Mouse (Mus musculus) cerebellum, postnatal 4 days (tissue): ENCODE measurements at regions not wholly inside any gene's neighbourhood (a gene's known extent, or its start where the extent isn't known, plus 50 kb on each side); places are given as distances from the start of the nearest gene placed in this dataset.
A peak's percentile ranks its signal among the peaks of the same experiment; 100 is the strongest.
"Not testable (repeated sequence)": the region's sequence is repeated elsewhere in the genome, so short reads cannot be mapped to it uniquely, and the experiment has no call there.

Experiments used
- DNase-seq, 2 experiments: peaks; one replicate each; pipeline ENCODE4 v3.0.0; 2022; ENCODE audit warnings: low spot score in 2 of 2, mixed read lengths in 1 of 2

DNA sequence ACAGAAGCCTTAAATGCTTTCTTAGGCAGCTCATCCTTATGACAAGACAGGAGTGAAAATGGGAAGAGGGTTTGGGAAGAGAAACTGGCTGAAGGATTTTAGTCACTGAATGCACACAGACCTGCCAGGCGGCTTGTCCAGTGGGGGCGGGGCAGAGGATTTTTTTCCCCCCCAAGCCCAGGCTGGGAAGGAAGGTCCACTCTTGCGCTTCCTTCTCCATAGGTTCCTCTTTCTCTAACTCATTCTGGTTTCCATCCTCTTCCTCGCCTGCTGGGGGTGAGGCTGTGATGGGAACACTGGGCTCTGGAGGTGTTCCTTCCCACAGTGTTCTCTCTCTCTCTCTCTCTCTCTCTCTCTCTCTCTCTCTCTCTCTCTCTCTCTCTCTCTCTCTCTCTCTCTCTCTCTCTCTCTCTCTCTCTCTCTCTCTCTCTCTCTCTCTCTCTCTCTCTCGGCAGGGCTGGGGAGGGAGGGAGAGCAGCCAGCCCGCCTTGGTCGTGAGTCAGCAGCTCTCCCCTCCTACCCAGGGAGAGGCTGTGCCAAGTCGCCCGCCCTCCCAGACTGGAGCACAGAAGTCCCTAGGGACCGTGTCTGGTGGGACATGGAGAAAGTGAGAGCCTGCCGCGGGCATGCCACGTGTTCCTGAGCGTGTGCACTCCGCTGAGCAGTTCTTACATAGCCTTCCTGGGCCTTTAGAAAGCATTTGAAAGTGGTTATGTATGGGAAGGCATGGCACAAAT lies 150.0 kb downstream of the Kcnrg start:
- DNase-seq, result peak in 1 of 2 experiments; percentile 40

DNA sequence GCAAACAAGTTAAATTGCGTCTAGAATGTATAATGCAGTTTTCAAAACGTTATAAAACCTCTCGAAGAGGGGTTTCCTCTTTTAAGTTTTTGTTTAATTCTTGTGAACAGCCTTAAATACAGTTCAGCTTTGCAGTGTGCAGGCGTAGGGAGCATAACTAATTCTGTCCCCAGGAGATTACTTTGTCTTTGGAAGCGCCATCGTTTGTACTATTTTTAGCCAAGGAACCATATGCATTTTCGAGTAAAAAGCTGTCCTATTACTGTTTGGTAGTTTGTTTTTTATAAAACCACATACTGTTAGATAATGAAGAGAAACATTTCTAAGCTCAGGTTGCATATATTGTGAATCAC lies 150.5 kb downstream of the Kcnrg start:
- no peak for DNase-seq

DNA sequence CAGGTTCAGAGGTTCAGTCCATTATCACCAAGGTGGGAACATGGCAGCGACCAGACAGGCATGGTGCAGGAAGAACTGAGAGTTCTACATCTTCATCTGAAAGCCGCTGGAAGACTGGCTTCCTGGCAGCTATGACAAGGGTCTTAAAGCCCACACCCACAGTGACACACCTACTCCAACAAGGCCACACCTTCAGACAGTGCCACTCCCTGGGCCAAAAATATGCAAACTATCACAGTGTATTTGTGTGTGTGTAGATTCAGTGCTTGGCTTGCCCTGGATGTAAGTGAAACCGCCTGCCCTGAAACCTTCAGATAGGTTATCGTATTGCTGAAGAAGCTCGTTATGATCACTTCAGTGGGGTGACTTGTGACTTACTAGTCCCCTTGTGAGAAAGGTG lies 151.3 kb downstream of the Kcnrg start:
- DNase-seq, result no peak

DNA sequence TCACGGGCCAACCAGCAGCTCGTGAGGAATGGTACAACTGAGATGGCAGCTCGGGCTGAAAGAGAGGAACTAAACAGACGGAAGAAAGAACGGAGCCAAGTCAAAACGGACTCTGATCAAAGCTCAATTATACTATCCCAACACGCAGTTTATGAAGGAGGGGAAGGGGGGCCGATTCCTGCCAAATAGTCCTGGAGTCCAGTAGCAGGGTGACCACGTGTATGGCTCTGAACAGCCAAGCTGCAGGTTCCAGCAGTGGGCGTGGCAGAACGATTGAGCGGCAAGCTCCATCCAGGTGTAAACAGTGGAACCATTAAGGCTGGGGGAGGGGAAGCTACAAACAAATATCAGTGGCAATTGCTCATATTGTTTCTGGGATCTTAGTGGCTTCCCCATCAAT lies 152.9 kb downstream of the Kcnrg start:
- DNase-seq, result not testable (repeated sequence)

DNA sequence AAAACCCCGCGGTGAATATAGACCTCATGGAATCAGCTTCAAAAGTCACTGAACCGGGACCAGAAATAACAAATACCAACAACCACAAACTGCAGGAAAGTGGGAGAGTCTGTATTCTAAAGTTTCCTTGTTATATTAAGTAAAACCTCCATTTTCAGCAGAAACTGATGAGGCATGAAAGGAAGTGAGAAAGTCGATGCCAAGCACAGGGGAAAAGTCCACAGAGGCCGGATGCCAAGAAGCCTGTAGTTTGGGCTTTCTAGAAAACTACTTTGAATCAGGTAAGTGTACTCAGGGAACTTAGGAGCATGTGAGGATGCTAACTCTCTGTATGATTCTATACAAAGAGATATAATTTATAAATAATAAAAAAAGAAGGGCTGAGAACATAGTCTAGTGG lies 154.8 kb downstream of the Kcnrg start:
- no peak for DNase-seq

- DNase-seq, result no peak
Measured at GRCm38 (mm10) chr14:61769881-61770280, 162.6 kb downstream of the Kcnrg start.

DNA sequence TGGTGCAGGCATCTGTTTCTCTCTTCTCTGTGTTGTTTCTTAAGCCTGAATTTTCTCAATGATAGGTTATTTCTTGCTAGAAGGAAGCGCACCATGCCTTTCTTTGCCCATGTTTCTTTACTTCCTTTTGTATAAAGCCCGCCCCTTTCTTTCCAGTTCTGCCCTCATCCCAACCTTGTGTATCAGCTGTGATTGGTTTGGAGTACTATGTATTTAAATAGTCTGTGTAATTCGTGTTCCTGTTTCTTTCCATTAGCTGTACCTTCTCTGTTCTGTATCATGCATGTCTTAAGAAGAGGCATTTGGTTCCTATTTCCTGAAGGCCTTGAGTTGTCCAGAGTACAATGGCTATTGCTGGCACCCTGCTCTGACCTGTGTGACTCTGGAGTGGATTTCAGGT lies 166.9 kb downstream of the Kcnrg start:
- DNase-seq, result no peak

- no peak for DNase-seq
Measured at GRCm38 (mm10) chr14:61778618-61779017, 171.4 kb downstream of the Kcnrg start.

GRCm38 (mm10) chr14:61783206-61783605 lies 175.9 kb downstream of the Kcnrg start:
- DNase-seq, result no peak

DNA sequence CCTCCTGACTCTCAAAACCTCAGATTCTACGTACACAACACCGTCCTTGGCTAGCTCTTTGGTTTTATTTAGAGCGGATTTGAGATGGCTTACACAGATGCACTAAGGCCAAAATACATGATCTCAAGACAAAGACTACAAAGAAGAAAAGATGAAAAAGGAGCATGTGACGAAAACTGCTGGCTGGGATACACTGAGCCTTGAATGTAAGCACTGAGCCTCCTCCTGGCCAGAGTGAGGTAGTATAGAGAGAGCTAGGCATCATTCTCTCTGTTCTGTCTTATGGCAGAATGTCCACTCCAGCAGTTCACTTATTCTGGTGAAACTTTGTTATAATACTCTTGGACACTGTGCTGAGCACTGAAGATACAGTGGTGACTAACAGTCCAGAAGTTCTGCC lies 177.4 kb downstream of the Kcnrg start:
- no peak for DNase-seq

- DNase-seq, result no peak
Measured at GRCm38 (mm10) chr14:61786031-61786430, 178.8 kb downstream of the Kcnrg start.

DNA sequence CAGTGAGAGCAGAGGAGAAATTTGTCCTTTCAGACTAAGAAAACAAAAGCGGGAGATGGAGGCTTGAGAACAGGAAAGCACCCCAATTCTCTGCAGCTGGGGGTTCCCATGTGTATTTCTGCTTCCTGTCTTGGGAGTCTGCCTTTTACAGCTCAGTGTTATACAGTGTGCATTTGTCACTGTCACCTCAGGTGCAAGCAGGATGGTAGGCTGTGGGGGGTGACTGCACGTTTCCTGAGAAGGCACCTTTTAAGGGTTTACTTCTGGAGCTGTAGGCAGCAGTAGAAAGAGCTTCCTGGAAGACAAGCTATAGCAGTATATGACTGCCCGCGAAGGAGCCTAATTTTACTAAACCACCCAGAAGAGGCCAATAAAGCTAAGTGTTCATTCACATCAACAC lies 180.5 kb downstream of the Kcnrg start:
- no peak for DNase-seq

GRCm38 (mm10) chr14:61788998-61789790 lies 181.9 kb downstream of the Kcnrg start:
- peak in 1 of 2 experiments; percentile 35 for DNase-seq

DNA sequence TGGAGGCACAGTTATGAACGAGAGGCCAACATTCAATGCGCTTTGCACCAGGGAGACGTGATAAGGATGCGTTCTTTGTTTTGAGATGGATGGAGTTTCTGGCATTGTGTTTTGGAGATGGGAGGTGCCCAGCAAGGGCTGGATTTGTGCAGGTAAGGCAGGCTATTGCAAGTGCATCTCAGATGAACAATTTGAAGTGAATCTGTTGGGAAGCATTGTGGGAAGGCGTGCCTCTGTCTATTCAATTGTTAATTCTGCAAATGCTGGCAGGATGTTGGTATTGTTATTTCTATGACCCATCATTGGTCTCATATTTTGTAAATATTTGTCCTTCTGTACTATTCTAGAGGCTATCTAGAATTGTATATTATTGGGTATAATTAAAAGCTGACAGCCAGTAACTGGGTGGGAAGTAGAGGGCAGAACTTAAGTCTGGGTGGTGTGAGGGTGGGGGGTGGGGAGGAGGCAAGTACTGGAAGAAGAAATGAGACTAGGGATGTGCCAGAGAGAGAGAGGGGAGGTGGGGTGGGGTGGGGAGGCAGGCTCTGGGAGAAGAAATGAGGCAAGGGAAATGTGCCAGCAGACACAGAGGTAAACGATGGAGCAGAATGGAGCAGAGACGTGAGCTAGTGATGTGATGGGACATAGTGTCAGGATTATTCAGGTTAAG lies 188.9 kb downstream of the Kcnrg start:
- DNase-seq, result no peak

DNA sequence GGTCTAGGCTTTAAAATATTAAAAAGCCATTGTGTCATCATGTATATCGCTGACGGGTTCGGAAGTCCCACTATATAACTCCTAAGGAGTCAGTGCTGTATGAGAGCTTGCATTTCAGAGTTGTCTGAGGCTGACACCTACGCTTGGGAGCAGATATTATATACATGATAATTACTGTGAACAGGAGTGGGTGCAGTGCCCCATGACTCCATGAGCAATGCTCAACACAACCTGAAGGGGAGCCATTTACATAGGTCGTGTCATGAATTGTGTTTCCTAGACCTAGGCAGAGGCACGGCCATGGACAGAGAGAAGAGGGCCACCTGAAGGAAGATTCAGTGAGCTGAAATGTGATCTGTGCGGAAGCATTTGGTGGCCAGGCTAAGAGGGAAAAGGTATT lies 189.4 kb downstream of the Kcnrg start:
- DNase-seq, result no peak

DNA sequence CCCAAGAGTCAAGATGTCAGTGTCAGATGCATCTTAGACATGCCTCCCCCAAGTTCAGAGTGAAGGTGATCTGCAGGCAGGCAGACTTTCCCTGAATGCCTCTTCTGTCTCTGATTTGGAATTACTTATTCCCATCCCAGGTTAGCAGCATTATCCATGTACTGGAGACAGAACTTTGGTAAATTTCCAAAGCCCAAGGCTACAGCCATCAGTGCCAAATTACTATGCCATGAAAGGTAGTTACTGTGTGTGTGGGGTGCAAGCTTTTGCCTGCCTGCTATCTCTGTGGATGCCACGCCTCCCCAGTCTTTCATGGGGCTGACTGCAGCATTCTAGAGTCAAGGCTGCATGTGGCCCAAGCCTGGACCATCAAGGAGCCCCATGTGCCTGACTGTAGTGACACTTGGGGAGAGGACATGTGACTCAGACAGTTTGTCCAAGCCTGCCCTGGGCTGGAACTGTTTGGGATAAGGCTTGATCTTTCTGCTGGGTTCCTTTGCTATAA lies 196.2 kb downstream of the Kcnrg start:
- no peak for DNase-seq

GRCm38 (mm10) chr14:61805433-61805832 lies 198.2 kb downstream of the Kcnrg start:
- no peak for DNase-seq

GRCm38 (mm10) chr14:61808193-61808592 lies 200.9 kb downstream of the Kcnrg start:
- DNase-seq, result no peak

GRCm38 (mm10) chr14:61809716-61810437 lies 202.6 kb downstream of the Kcnrg start:
- DNase-seq, result no peak

GRCm38 (mm10) chr14:61810836-61811235 lies 203.6 kb downstream of the Kcnrg start:
- no peak for DNase-seq

GRCm38 (mm10) chr14:61817711-61818110 lies 210.5 kb downstream of the Kcnrg start:
- DNase-seq, result no peak

DNA sequence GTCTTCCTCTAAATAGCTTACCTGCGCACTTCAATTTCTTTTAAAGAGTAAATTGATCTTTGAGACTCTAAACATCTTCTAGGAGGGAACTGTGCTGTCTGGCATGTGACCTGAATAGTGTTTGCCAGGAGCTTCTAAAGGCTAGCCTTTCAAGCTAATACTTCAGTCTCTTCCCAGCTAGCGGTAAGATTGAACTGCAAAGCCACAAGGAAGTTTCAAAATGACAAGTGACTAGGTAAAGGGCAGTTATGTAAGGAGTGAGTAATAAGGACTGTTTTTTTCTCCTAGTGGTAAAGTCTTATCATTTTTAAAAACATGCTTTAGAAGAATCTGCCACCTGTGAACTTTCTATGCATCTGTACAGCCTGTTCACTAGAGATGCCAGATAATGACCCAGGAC lies 211.1 kb downstream of the Kcnrg start:
- no peak for DNase-seq
